Mouse (Mus musculus): Measurements from ENCODE around the gene 4921524J17Rik.

DNA sequence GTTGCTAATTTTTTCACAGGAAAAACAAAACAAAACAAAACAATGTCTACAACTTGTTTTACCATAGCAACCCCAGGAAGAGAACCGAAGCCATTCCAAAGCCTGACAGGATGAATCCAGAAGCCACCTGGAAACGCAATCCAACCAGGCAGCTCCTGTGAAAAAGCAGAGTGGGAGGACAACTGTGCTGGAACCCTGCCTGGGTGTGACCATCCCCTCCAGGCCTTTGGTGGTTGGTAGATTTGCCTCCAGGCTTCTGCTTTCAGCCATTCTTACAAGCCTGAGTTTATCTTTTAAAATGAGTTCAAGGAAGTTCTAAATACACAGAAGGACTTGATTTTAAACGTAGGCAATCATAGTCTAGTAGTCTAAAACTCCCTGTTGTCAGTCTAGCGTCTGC, 50.7 kb downstream of the 4921524J17Rik start:
- no peak for TF ChIP-seq CTCF (IDR thresholded peaks at IDR 0.05; ENCODE audit: extremely low read depth, insufficient read depth, low read length)
- TF ChIP-seq POLR2A (IDR thresholded peaks at IDR 0.05; ENCODE audit: extremely low read depth, insufficient read depth, low read length) = no peak

All from cortical plate, adult 2 months (tissue).